Mouse (Mus musculus): ENCODE measurements around the gene Card14. TPM values are rescaled to one million over a fixed set of nuclear protein-coding genes. Genes with fewer than 3 reads are reported as not detected.
A peak's percentile ranks its signal among the peaks of the same experiment; 100 is the strongest.

The Card14 gene
- polyA plus RNA-seq, 1 experiment from 2014 or later: 9.9 TPM

- TF ChIP-seq CTCF (IDR thresholded peaks at IDR 0.05; ENCODE audit: low read depth): no peak
- no peak for ATAC-seq
- H3K36me3 ChIP-seq (ENCODE audit: control insufficient read depth, insufficient read depth): no peaks in the 10 kb centered on the region
- H3K9me3 ChIP-seq (ENCODE audit: control insufficient read depth): no peaks in the 10 kb centered on the region
- H3K4me3 ChIP-seq (ENCODE audit: low read depth, low read length): no peak overlapping the region
- 34% methylated on average over 11 of the region's 11 CpGs for whole genome bisulfite sequencing
- H3K27ac ChIP-seq (ENCODE audit: low read depth, low read length): no peak overlapping the region
- no peak overlapping the region for H3K9ac ChIP-seq (ENCODE audit: low read depth, low read length)
- no peak overlapping the region for H3K4me2 ChIP-seq (replicated peaks; ENCODE audit: low read depth)
- no peaks in the 10 kb centered on the region for H3K4me1 ChIP-seq (replicated peaks; ENCODE audit: control insufficient read depth, insufficient read depth, low read length)
- no peaks in the 10 kb centered on the region for H3K27me3 ChIP-seq (replicated peaks; ENCODE audit: control insufficient read depth, insufficient read depth, low read length)
These were observed 348 bp downstream of the Card14 start for GRCm38 (mm10) chr11:119307916-119308315.

GRCm38 (mm10) chr11:119310621-119311020 lies 3.1 kb downstream of the Card14 start:
- Histone ChIP-seq H3K4me2 (replicated peaks; ENCODE audit: low read depth) (no peak overlapping the region), H3K27ac (ENCODE audit: low read depth, low read length) (no peak overlapping the region), H3K9me3 (ENCODE audit: control insufficient read depth) (no peaks in the 10 kb centered on the region), H3K9ac (ENCODE audit: low read depth, low read length) (no peak overlapping the region), H3K4me1 (replicated peaks; ENCODE audit: control insufficient read depth, insufficient read depth, low read length) (no peaks in the 10 kb centered on the region), H3K4me3 (ENCODE audit: low read depth, low read length) (no peak overlapping the region), H3K36me3 (ENCODE audit: control insufficient read depth, insufficient read depth) (no peaks in the 10 kb centered on the region), H3K27me3 (replicated peaks; ENCODE audit: control insufficient read depth, insufficient read depth, low read length) (no peaks in the 10 kb centered on the region)
- WGBS: 15% methylated on average over 10 of the region's 10 CpGs
- ATAC-seq: no peak
- no peak for TF ChIP-seq CTCF (IDR thresholded peaks at IDR 0.05; ENCODE audit: low read depth)

DNA sequence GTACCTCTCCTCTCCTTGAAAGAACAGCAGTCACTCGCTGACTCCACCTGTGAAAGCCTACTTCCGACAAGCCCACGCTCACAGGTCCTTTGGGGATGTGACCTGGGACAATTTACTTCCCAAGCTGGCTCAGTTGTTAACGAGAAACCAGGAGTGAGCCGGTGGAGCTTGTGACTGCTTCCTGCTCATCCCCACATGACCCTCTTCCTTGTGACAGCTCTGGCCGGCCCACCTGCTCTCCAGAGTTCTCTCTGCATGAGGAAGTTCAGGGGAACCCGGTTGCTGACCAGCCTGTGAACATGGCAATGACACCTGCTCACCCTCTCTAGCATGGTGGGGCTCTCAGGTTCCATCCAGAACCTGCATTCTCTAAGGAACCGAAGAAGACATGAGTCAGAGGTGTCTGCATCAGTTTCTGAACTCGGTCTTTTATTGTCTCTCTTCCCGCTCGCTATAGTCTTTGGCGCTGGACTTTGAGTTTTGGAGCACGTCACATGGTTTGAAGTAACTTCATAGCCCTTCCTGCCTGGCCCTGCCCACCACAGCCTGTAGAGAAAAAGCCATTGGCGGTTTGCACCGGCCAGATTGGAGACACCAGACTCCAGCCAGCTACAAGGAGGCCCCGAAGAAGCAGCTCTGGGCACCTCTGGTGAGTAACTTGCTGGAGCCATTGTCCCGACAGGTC lies 6.8 kb downstream of the Card14 start:
- H3K4me1 ChIP-seq (replicated peaks; ENCODE audit: control insufficient read depth, insufficient read depth, low read length): no peaks in the 10 kb centered on the region
- peak overlapping the region; percentile 47 for H3K9ac ChIP-seq (ENCODE audit: low read depth, low read length)
- H3K4me2 ChIP-seq (replicated peaks; ENCODE audit: low read depth): peak overlapping the region; percentile 64
- peak overlapping the region; percentile 41 for H3K4me3 ChIP-seq (ENCODE audit: low read depth, low read length)
- 0 out of 2 replicates have a peak, but pooled peaks cover 13% of the 10 kb centered on the region for H3K36me3 ChIP-seq (ENCODE audit: control insufficient read depth, insufficient read depth)
- H3K27me3 ChIP-seq (replicated peaks; ENCODE audit: control insufficient read depth, insufficient read depth, low read length): no peaks in the 10 kb centered on the region
- H3K9me3 ChIP-seq (ENCODE audit: control insufficient read depth): no peaks in the 10 kb centered on the region
- TF ChIP-seq CTCF (IDR thresholded peaks at IDR 0.05; ENCODE audit: low read depth): no peak
- peak overlapping the region; percentile 93 for H3K27ac ChIP-seq (ENCODE audit: low read depth, low read length)
- peak; percentile 95 for ATAC-seq
- WGBS: 34% methylated on average over 17 of the region's 17 CpGs

DNA sequence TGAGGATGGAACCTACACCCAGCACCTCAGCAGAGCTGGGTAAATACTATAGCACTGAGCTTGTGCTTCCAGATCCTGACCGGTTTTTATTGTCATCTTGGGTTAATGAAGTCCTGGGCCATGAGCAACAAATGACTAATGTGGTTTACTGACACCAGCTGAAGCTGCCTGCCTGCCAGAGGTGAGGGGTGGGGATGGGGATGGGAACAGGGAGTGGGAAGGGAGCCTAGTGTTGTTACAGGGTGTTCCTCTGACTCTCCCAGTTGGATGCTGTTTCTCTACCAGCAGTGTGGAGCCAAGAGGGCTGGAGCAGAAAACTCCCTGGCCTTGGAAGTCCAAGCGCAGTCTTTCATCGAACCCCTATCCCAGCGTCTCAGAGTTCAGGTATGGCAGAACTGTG lies 9.2 kb downstream of the Card14 start:
- no peak for ATAC-seq
- no peak overlapping the region for H3K9ac ChIP-seq (ENCODE audit: low read depth, low read length)
- no peak overlapping the region for H3K4me2 ChIP-seq (replicated peaks; ENCODE audit: low read depth)
- H3K36me3 ChIP-seq (ENCODE audit: control insufficient read depth, insufficient read depth): 0 out of 2 replicates have a peak, but pooled peaks cover 13% of the 10 kb centered on the region
- H3K4me1 ChIP-seq (replicated peaks; ENCODE audit: control insufficient read depth, insufficient read depth, low read length): no peaks in the 10 kb centered on the region
- no peak overlapping the region for H3K4me3 ChIP-seq (ENCODE audit: low read depth, low read length)
- no peaks in the 10 kb centered on the region for H3K9me3 ChIP-seq (ENCODE audit: control insufficient read depth)
- TF ChIP-seq CTCF (IDR thresholded peaks at IDR 0.05; ENCODE audit: low read depth): no peak
- no peaks in the 10 kb centered on the region for H3K27me3 ChIP-seq (replicated peaks; ENCODE audit: control insufficient read depth, insufficient read depth, low read length)
- WGBS: 80% methylated on average over 4 of the region's 4 CpGs
- no peak overlapping the region for H3K27ac ChIP-seq (ENCODE audit: low read depth, low read length)

DNA sequence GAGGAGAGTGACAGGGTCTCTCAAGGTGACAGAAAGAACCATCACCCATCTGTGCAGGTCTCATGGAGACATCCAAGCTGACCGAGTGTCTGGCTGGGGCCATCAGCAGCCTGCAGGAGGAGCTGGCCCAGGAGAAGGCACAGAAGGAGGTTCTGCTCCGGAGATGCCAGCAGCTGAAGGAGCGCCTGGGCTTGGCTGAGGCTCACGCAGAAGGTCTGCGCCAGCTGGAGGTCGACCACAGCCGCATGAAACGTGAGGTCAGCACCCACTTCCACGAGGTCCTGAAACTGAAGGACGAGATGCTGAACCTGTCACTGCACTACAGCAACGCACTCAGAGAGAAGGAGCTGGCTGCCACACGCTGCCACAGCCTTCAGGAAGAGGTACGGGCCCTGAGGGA lies 15.0 kb downstream of the Card14 start:
- H3K36me3 ChIP-seq (ENCODE audit: control insufficient read depth, insufficient read depth): peaks cover 42% of the 10 kb centered on the region
- no peak for ATAC-seq
- no peak overlapping the region for H3K4me2 ChIP-seq (replicated peaks; ENCODE audit: low read depth)
- no peak for TF ChIP-seq CTCF (IDR thresholded peaks at IDR 0.05; ENCODE audit: low read depth)
- no peak overlapping the region for H3K27ac ChIP-seq (ENCODE audit: low read depth, low read length)
- no peaks in the 10 kb centered on the region for H3K4me1 ChIP-seq (replicated peaks; ENCODE audit: control insufficient read depth, insufficient read depth, low read length)
- no peak overlapping the region for H3K9ac ChIP-seq (ENCODE audit: low read depth, low read length)
- no peaks in the 10 kb centered on the region for H3K27me3 ChIP-seq (replicated peaks; ENCODE audit: control insufficient read depth, insufficient read depth, low read length)
- H3K4me3 ChIP-seq (ENCODE audit: low read depth, low read length): no peak overlapping the region
- no peaks in the 10 kb centered on the region for H3K9me3 ChIP-seq (ENCODE audit: control insufficient read depth)
- WGBS: 74% methylated on average over 13 of the region's 13 CpGs

DNA sequence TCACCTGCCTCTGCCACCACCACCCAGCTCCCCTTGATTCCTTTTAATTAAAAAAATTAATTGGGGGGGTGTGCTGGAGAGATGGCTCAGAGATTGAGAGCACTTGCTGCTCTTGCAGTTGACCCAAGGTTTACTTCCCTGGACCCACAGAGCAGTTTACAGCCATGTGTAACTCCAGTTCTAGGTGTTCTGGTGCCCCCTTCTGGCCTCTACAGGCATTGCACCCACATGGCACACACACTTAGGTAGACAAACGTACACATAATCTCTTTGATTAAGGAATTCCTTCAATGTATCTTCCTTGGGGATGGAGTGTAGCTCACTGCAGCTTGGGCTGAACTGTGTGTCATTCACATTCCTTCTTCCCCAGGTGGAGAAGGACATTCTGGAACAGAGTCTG lies 17.5 kb downstream of the Card14 start:
- 78% methylated on average over 1 of the region's 1 CpGs for WGBS
- no peak overlapping the region for H3K4me2 ChIP-seq (replicated peaks; ENCODE audit: low read depth)
- no peak overlapping the region for H3K4me3 ChIP-seq (ENCODE audit: low read depth, low read length)
- no peak for ATAC-seq
- H3K36me3 ChIP-seq (ENCODE audit: control insufficient read depth, insufficient read depth): peaks cover 45% of the 10 kb centered on the region
- H3K27ac ChIP-seq (ENCODE audit: low read depth, low read length): no peak overlapping the region
- H3K4me1 ChIP-seq (replicated peaks; ENCODE audit: control insufficient read depth, insufficient read depth, low read length): no peaks in the 10 kb centered on the region
- no peaks in the 10 kb centered on the region for H3K27me3 ChIP-seq (replicated peaks; ENCODE audit: control insufficient read depth, insufficient read depth, low read length)
- H3K9ac ChIP-seq (ENCODE audit: low read depth, low read length): no peak overlapping the region
- TF ChIP-seq CTCF (IDR thresholded peaks at IDR 0.05; ENCODE audit: low read depth): peak; percentile 57
- H3K9me3 ChIP-seq (ENCODE audit: control insufficient read depth): no peaks in the 10 kb centered on the region

All from intestine, postnatal 0 days (tissue).